Mouse (Mus musculus): Measurements from ENCODE around the gene Hspg2.
"Not testable (repeated sequence)": the region's sequence is repeated elsewhere in the genome, so short reads cannot be mapped to it uniquely, and the experiment has no call there.

Gene Hspg2

DNA sequence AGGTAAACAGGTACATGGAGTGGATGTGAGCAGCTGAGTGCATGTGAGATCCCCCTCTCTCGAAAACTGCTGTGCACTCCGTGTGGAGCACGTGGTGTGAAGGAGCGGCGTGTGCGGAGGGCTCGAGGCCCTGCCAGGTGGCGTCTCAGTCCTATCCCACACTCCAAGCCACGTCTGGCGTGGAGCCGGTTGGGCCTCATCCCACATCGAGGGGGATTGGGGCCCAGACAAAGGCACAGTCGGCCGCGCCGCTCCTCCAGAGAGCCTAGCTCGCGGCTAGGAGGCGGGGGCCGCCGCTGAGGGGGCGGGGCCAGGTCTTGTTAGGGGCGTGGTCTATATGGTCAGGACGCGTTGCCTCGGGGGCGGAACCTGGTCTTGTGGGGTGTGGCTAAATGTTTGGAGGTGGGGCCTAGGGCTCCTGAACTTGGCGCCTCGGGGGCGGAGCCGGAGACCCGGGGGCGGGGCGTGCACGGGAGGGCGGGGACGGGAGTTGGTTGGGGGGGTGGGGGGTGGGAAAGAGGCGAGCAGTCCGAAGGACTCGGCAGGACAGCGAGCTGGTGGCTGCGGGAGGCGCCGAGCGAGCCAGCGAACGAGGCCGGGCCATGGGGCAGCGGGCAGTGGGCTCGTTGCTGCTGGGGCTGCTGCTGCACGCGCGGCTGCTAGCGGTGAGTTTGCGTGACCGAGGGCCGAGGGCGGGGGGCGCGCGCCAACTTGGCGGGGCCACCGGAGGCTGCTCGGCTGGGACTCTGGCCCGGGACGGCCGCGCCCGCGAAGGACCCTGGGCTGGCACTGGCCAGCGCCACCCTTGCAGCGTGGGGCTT is at the start of gene Hspg2:
TSS of gene Hspg2 (plus strand) at position 510 of the 821 bp plus-strand sequence.
- peak; percentile 62 to 80 for DNase-seq (ENCODE audit: low spot score in 2 of 2)

DNA sequence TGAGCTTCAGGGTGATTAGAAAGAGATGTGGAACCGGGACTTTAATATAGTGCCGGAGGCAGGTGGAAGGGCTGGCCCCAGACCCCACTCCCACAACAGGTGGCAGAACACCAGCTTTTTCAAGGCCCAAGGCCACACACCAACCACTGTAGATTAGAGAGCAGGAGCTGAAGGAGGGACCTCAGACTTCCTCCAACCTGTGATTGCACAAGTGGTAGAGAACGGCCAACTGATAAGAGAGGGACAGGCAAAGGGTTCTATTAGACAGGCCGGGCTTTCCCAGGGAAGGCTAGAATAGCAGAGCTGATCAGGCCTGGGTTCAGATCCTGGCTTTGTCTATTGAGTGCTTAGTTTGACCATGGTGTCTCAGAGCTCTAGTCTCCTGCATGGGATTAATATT is 38.1 kb upstream of the Hspg2 start, which contains the start of gene Cela3b:
TSS of gene Cela3b (minus strand) at position 39 of the 400 bp plus-strand sequence.
- DNase-seq (ENCODE audit: low spot score in 2 of 2), result no peak

GRCm38 (mm10) chr4:137432700-137433550 is 35.6 kb upstream of the Hspg2 start:
- not testable (repeated sequence) for DNase-seq (ENCODE audit: low spot score in 2 of 2)

DNA sequence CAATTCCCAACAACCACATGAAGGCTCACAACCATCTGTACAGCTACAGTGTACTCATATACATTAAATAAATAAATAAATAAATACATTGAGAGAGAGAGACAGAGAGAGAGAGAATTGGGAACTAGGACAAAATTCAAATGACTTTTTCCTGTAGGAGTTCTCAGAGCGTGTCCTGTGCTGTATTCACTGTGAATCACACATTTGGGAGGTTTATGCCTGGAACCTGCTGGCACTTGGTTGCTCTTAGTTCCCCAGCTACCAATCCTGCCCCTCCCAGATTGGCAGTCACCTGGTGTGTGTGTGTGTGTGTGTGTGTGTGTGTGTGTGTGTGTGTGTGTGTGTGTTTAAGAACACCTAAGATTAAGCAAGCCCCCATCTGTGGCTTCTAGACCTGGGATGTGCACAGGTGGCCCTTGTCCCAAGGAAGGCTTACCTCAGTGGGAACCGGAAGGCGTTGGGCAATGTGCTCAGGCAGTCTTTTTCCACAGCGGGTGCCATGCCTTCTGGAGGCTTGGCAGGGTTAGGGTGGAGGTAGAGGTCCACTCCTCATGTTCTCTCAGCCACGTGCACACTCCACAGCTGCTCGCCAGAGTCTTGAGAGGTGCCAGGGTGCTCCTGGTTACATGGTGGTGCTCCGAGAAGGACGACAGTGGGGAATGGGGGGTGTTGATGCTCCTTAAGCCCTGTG is 31.4 kb upstream of the Hspg2 start:
- DNase-seq (ENCODE audit: low spot score in 2 of 2), result no peak

DNA sequence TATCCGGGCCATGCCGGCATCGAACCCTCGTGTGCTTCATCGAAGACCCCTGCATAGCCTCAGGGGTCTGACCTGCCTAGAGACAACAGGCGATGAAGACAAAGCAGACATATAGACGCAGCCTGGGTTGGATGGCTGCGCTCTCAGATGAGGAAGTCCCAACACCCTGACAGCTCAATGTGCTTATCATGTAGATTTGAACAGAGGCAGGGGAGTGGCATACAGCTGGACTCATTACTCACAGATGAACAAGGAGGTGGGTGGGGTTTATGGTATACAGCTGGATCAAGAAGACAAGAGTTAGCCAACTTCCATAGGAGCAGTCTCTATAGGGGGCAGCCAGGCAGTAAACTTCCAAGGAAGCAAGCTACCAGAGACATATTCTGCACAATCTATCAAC is 29.7 kb upstream of the Hspg2 start:
- no peak for DNase-seq (ENCODE audit: low spot score in 2 of 2)

GRCm38 (mm10) chr4:137441332-137441731 is 27.2 kb upstream of the Hspg2 start:
- no peak for DNase-seq (ENCODE audit: low spot score in 2 of 2)

- peak; percentile 80 to 84 for DNase-seq (ENCODE audit: low spot score in 2 of 2)
Observed at GRCm38 (mm10) chr4:137443625-137444024, 24.9 kb upstream of the Hspg2 start.

DNA sequence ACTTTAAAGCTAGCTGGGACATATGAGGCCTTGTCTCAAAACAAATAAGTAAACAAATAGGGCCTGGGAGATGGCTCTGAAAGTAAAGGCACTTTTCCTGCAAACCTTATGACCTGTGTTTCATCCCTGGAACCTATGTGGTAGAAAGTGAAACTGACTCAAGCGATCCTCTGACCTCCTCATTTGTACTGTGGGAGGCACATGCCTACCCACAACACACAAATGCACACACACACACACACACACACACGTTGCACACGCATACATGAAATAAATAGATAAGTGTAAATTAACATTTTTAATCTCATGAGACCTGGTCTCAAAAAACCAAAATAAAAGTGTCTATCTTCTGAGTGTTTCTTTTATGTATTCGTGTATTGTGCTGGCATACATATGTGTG is 22.7 kb upstream of the Hspg2 start:
- no peak for DNase-seq (ENCODE audit: low spot score in 2 of 2)

GRCm38 (mm10) chr4:137447363-137448196 is 21.0 kb upstream of the Hspg2 start:
- no peak for DNase-seq (ENCODE audit: low spot score in 2 of 2)

GRCm38 (mm10) chr4:137448197-137448596 is 20.4 kb upstream of the Hspg2 start:
- DNase-seq (ENCODE audit: low spot score in 2 of 2), result no peak

- no peak for DNase-seq (ENCODE audit: low spot score in 2 of 2)
Observed at GRCm38 (mm10) chr4:137448641-137449040, 19.9 kb upstream of the Hspg2 start.

DNA sequence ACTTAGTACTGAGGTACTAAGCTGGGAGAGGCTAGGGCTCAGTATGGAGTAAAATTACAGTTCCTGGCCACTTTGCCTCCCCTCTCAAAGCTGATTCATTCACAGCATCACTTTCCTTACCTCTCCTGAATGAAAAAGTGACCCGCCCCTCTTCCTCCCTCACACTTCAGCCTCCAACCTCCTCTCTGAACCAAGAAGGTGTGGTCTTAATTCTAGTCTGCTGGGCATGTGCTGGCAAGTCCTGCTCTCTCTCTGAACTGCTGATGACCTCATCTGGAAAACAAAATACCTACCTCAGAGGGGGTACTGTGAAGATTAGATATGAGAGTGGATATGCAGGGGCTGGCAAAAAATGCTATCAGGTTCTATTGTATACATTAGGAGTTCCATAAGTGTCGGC is 19.4 kb upstream of the Hspg2 start:
- DNase-seq (ENCODE audit: low spot score in 2 of 2), result no peak

DNA sequence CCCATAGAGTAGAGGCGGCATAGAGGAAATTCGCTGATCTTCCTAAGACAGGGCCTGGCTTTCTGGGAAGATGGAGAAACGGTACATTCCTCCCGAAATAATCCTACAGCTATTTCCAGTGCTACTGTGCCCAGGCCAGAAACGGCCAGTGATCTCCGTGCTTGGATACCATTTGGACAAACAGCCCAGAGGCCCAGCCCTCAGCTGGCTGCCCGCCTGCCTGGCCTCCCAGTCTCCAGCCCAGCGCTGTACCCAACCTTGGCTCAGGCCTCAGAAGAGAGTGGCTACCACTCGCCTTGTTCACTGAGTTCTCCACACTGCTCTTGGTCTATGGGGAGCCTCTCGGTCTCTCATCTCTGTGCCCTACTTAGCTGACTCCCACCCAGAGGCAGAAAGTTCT is 18.9 kb upstream of the Hspg2 start:
- no peak for DNase-seq (ENCODE audit: low spot score in 2 of 2)

DNA sequence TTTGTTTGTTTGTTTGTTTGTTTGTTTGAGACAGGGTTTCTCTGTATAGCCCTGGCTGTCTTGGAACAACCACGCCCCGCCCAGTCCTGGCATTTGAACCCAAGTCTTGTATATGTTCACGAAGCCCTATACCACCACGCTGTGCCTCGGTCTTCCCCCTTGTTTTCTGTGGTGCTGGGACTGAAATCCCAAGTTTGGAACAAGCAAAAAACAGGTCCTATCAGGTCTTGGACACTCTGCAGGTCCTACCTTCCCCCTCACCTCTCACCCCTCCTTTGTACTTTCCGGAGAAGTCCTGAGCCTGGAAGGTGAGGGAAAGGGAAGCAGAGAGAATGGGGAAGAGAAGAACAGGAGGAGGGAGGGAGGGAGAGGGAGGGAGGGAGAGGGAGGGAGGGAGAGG is 16.4 kb upstream of the Hspg2 start:
- no peak for DNase-seq (ENCODE audit: low spot score in 2 of 2)

- no peak for DNase-seq (ENCODE audit: low spot score in 2 of 2)
Observed at GRCm38 (mm10) chr4:137453234-137453767, 15.3 kb upstream of the Hspg2 start, which contains the start of gene 1700013G24Rik. TSS of gene 1700013G24Rik (plus strand) at chr4:137453284.

- no peak for DNase-seq (ENCODE audit: low spot score in 2 of 2)
Observed at GRCm38 (mm10) chr4:137454582-137454981, 14.0 kb upstream of the Hspg2 start.

DNA sequence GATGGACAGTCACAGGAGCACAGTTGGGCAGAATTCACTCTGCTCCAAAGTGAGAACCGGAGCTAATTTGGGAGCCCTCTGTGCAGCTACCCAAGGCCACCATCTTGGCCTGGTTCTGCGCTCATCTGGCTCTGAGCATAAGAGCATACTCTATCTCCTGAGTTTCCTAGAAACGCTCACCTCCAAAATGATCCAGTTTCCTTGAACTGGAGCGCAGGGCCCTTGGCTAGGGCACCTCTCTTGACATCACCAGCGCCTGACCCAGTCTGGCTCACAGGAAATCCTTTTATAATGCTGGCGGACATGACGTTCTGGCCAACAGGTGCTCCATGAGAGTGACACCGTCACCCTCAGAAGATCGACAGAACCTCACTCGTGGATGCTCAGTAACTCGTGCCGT is 12.0 kb upstream of the Hspg2 start:
- no peak for DNase-seq (ENCODE audit: low spot score in 2 of 2)

- no peak for DNase-seq (ENCODE audit: low spot score in 2 of 2)
Observed at GRCm38 (mm10) chr4:137457292-137457691, 11.3 kb upstream of the Hspg2 start.

GRCm38 (mm10) chr4:137458310-137458709 is 10.3 kb upstream of the Hspg2 start:
- no peak for DNase-seq (ENCODE audit: low spot score in 2 of 2)

GRCm38 (mm10) chr4:137458861-137459260 is 9.7 kb upstream of the Hspg2 start:
- DNase-seq (ENCODE audit: low spot score in 2 of 2), result no peak

- no peak for DNase-seq (ENCODE audit: low spot score in 2 of 2)
Observed at GRCm38 (mm10) chr4:137460676-137461075, 7.9 kb upstream of the Hspg2 start.
